Mouse (Mus musculus) adrenal gland, adult 8-10 months (tissue): ENCODE measurements around the gene Krt1. TPM values are rescaled to one million over a fixed set of nuclear protein-coding genes. Genes with fewer than 3 reads are reported as not detected.

Experiments used
- DNase-seq: peaks from one replicate; pipeline ENCODE4 v3.0.0; 2022
- microRNA-seq, 2 experiments: library from miRNA; unstranded; fragments of <30 nt; microRNA quantifications; one replicate each; pipeline ENCODE4 v1.2.0; 2022
- total RNA-seq, 4 experiments: library from RNA; stranded (reverse); gene quantifications; 2 replicates each; pipeline ENCODE4 v1.2.4; 2022

The Krt1 gene
- total RNA-seq, 4 experiments from 2014 or later: 0.20 to 1.0 (median 0.58) TPM

GRCm38 (mm10) chr15:101803052-101803822 is 47.4 kb downstream of the Krt1 start:
- DNase-seq: no peak

GRCm38 (mm10) chr15:101802296-101802835 is 48.2 kb downstream of the Krt1 start, which contains the start of gene Krt73:
Gene Krt73 (minus strand): TSS chr15:101802346.
- no peak for DNase-seq

Small RNA genes within 50 kb of the gene (microRNA-seq; reads per million reads assigned to microRNA genes)
- gene Gm44356: 0 reads per million in 2 experiments

Other genes with a start within 250 kb of the Krt1 start
- not detected for gene Gm5414, start 222.6 kb downstream of the Krt1 start, total RNA-seq
- not detected for gene Gm5478, start 203.4 kb downstream of the Krt1 start, total RNA-seq
- gene Krt6b, start 170.5 kb downstream of the Krt1 start, total RNA-seq: not detected
- gene Krt6a, start 156.5 kb downstream of the Krt1 start, total RNA-seq: not detected
- gene Krt5, start 137.9 kb downstream of the Krt1 start, total RNA-seq: not detected
- not detected for gene Krt71, start 107.7 kb downstream of the Krt1 start, total RNA-seq
- not detected for gene Krt72, start 64.3 kb downstream of the Krt1 start, total RNA-seq
- not detected for gene Krt73, start 48.4 kb downstream of the Krt1 start, total RNA-seq
- gene Krt2, start 32.6 kb downstream of the Krt1 start, total RNA-seq: not detected
- gene Krt77, start 18.9 kb upstream of the Krt1 start, total RNA-seq: not detected
- under 1 TPM in 2 of 4 experiments, not detected in 2; 0.29 to 0.31 TPM for gene Krt76, start 42.1 kb upstream of the Krt1 start, total RNA-seq
- gene Krt4, start 73.9 kb upstream of the Krt1 start, total RNA-seq: not detected
- 1 to 10 TPM in 1 of 4 experiments, under 1 TPM in 3; 0.37 to 2.0 (median 0.57) TPM for gene Krt79, start 89.5 kb upstream of the Krt1 start, total RNA-seq
- gene Krt78, start 103.5 kb upstream of the Krt1 start, total RNA-seq: not detected
- 1 to 10 TPM in 2 of 4 experiments, under 1 TPM in 2; 0.49 to 1.3 (median 0.77) TPM for gene Krt8, start 153.7 kb upstream of the Krt1 start, total RNA-seq
- 1 to 10 TPM; 1.3 to 2.4 (median 1.9) TPM for gene Krt18, start 177.4 kb upstream of the Krt1 start, total RNA-seq
- 100 to 1,000 TPM; 232 to 294 (median 272) TPM for gene Eif4b, start 223.0 kb upstream of the Krt1 start, total RNA-seq
- gene Tns2, start 249.6 kb upstream of the Krt1 start, total RNA-seq: 100 to 1,000 TPM in 2 of 4 experiments, 10 to 100 TPM in 2; 77.5 to 129 (median 107) TPM